Mouse (Mus musculus) embryonic facial prominence, embryonic 15.5 days (tissue): ENCODE results near the gene Prpf3. TPM values are rescaled to one million over a fixed set of nuclear protein-coding genes. Genes with fewer than 3 reads are reported as not detected.

Experiments used
- polyA plus RNA-seq: library from polyadenylated mRNA; unstranded; fragments of >200 nt; fragmentation: Nextera tagmentation; extraction: Ambion mirVana; gene quantifications from 2 replicates; pipeline ENCODE4 v1.2.1, GENCODE M21; 2015

The Prpf3 gene
- polyA plus RNA-seq, 1 experiment from 2014 or later, result 48.5 TPM

Other genes with a start within 250 kb of the Prpf3 start
- gene Ensa, start 230.9 kb downstream of the Prpf3 start, polyA plus RNA-seq, result 74.8 and 77.9 TPM in 2 replicates
- gene Mcl1, start 197.1 kb downstream of the Prpf3 start, polyA plus RNA-seq, result 51.8 and 55.4 TPM in 2 replicates
- gene Adamtsl4, start 168.0 kb downstream of the Prpf3 start, polyA plus RNA-seq, result 3.8 and 4.2 TPM in 2 replicates
- gene Ecm1, start 116.3 kb downstream of the Prpf3 start, polyA plus RNA-seq, result 27.8 and 29.9 TPM in 2 replicates
- gene Tars2, start 95.7 kb downstream of the Prpf3 start, polyA plus RNA-seq, result 39.4 and 45.8 TPM in 2 replicates
- gene Rprd2, start 37.0 kb downstream of the Prpf3 start, polyA plus RNA-seq, result 20.8 and 22.8 TPM in 2 replicates
- gene Mrps21, start 15.6 kb upstream of the Prpf3 start, polyA plus RNA-seq, result 297 and 310 TPM in 2 replicates
- 7.7 and 8.2 TPM in 2 replicates for gene Ciart, start 26.4 kb upstream of the Prpf3 start, polyA plus RNA-seq
- 22.1 and 24.1 TPM in 2 replicates for gene BC028528, start 36.1 kb upstream of the Prpf3 start, polyA plus RNA-seq
- gene Aph1a, start 38.1 kb upstream of the Prpf3 start, polyA plus RNA-seq, result 30.1 and 34.6 TPM in 2 replicates
- 1.6 and 2.0 TPM in 2 replicates for gene Car14, start 48.8 kb upstream of the Prpf3 start, polyA plus RNA-seq
- 173 and 175 TPM in 2 replicates for gene Anp32e, start 73.4 kb upstream of the Prpf3 start, polyA plus RNA-seq
- gene Plekho1, start 140.1 kb upstream of the Prpf3 start, polyA plus RNA-seq, result 36.7 and 47.0 TPM in 2 replicates
- gene Vps45, start 202.6 kb upstream of the Prpf3 start, polyA plus RNA-seq, result 41.0 and 46.1 TPM in 2 replicates
- gene Otud7b, start 248.6 kb upstream of the Prpf3 start, polyA plus RNA-seq, result 22.0 and 26.1 TPM in 2 replicates